Mouse (Mus musculus): Measurements from ENCODE around the gene Mpp3.

Mpp3 gene

DNA sequence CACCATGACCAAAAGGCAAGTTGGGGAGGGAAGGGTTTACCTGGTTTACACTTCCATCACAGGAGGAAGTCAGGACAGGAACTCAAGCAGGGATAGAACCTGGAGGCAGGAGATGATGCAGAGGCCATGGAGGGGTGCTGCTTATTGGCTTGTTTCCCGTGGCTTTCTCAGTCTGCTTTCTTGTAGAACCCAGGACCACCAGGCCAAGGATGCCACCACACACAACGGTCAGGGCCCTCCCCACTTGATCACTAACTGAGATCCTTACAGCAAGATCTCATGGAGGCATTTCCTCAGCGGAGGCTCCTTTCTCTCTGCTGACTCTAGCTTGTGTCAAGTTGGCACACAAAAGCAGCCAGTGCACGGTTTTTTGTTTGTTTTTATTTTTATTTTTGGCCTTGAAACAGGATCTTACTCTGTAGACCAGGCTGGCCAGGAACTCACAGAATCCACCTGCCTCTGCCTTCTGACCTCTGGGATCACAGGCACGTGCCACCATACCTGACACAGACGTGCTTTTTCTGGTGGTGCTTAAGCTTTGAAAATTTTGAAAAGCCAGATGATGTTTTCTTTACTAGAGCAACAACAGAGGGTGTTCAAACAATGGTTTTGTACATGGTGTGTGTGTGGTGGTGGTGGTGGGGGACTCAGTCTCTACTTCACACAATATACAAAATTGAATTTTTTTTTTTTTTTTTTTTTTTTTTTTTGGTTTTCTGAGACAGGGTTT, at the start of gene Mpp3:
Gene Mpp3, minus strand, starts transcription at position 375 of the 730 bp plus-strand sequence.
- DNase-seq (ENCODE audit: low read depth, low spot score), result no peak

DNA sequence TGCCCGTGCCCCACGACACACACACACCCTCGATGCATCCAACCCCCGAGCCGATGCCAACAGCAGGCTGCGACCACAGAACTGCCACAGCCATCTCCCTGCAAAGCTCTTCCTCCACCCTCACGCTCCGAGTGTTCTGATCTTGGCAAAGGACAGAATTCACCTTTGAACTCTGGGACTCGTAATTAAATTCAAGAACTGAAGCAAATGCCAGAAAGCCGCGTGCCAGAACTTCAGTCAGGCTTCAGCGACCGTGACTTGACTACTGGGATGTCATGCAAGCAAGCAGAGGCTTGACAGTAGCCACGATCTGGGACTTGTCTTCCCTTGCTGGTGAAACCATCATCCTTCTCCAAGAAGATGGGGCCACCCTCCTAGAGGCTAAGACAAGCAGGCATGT, 45.5 kb upstream of the Mpp3 start:
- no peak for DNase-seq (ENCODE audit: low read depth, low spot score)

- no peak for DNase-seq (ENCODE audit: low read depth, low spot score)
These were observed 44.5 kb upstream of the Mpp3 start for GRCm38 (mm10) chr11:102072729-102073128.

DNA sequence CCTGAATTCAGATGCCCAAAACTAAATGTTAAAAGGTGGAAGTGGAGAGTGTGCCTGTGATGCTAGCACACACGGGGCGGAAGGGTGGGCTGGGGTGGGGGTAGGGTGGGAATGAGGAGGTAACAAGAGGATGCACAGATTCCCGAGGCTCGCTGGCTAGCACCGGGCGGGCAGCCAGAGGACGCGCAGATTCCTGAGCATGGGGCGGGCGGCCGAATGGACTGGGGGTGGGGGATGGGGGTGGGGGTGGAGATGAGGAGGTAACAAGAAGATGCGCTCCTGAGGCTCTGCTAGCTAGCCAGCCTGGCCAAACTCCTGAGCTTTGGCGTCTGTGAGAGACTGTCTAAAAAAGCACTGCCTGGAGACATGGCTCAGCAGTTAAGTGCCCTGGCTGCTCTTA, 42.2 kb upstream of the Mpp3 start:
- no peak for DNase-seq (ENCODE audit: low read depth, low spot score)

- DNase-seq (ENCODE audit: low read depth, low spot score), result no peak
These were observed 41.4 kb upstream of the Mpp3 start for GRCm38 (mm10) chr11:102069633-102070032.

- no peak for DNase-seq (ENCODE audit: low read depth, low spot score)
These were observed 40.7 kb upstream of the Mpp3 start for GRCm38 (mm10) chr11:102068969-102069368.

- no peak for DNase-seq (ENCODE audit: low read depth, low spot score)
These were observed 34.8 kb upstream of the Mpp3 start for GRCm38 (mm10) chr11:102063076-102063475.

- no peak for DNase-seq (ENCODE audit: low read depth, low spot score)
These were observed 33.7 kb upstream of the Mpp3 start for GRCm38 (mm10) chr11:102061941-102062473.

- DNase-seq (ENCODE audit: low read depth, low spot score), result peak; percentile 72
These were observed 33.1 kb upstream of the Mpp3 start for GRCm38 (mm10) chr11:102061236-102061940.

- DNase-seq (ENCODE audit: low read depth, low spot score), result peak; percentile 26
These were observed 25.6 kb upstream of the Mpp3 start for GRCm38 (mm10) chr11:102053847-102054246.

DNA sequence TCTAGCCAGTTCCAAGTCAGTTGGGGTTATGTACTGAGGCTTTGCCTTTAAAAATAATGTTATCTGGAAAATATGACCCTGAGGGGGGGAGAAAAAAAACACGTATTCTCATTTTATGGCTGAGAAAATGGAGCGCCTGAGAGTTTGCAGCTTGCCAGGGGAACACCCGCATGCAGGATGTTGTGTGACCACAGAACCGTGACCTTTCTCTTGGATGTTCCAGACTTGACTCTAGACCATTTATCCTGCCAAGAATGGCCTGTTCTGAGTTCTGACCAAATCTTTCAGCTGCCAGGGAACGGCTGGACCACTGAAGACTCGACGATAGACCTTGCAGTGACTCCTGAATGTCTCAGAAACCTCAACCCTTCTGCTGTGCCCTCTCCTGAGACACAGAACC, 24.9 kb upstream of the Mpp3 start:
- DNase-seq (ENCODE audit: low read depth, low spot score), result no peak

GRCm38 (mm10) chr11:102052697-102053096, 24.4 kb upstream of the Mpp3 start:
- no peak for DNase-seq (ENCODE audit: low read depth, low spot score)

- DNase-seq (ENCODE audit: low read depth, low spot score), result no peak
These were observed 23.7 kb upstream of the Mpp3 start for GRCm38 (mm10) chr11:102051954-102052353.

GRCm38 (mm10) chr11:102051541-102051940, 23.3 kb upstream of the Mpp3 start:
- DNase-seq (ENCODE audit: low read depth, low spot score), result no peak

- no peak for DNase-seq (ENCODE audit: low read depth, low spot score)
These were observed 21.7 kb upstream of the Mpp3 start for GRCm38 (mm10) chr11:102049875-102050482.

DNA sequence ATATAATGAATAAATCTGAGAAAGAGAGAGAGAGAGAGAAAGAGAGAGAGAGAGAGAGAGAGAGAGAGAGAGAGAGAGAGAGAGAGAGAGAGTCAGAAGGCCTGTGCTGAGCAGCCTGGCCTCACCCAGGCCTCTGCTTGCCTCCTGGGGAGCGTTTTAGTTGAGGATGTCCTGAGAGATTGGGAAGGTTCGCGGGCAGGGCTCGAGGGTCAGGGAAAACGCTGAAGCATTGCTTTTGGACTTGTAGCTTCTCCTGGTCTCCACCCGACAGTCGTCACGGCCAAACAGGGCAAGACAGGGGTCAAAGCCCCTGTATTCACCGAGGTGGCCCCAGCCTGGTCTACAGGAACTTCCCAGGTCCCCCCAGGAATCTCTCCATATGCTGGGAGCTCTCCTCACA, 18.3 kb upstream of the Mpp3 start:
- DNase-seq (ENCODE audit: low read depth, low spot score), result no peak

DNA sequence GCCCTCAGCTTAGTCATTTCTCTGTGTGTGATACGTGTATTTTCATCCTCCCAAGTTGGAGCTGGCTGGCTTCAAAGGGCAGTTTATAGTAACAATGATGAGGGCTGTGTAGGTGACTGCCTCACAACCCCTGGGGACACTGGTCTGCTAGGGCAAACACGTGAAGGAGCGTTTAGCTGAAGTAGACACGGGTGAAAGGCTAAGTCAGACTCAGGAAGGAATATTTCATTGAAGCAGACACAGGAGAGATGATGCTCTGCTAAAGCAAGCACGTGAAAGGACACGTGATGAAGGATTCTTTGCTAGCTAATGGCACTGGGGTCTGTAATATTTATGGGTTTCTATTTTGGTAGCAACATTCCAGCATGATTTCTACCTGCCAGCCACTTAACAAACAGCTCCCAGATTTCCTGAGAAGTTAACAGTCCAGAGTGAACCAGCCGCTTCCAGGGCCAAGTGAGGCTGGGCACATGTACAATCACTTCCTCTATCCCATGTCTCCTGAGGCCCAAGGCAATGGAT, 16.5 kb upstream of the Mpp3 start:
- no peak for DNase-seq (ENCODE audit: low read depth, low spot score)

DNA sequence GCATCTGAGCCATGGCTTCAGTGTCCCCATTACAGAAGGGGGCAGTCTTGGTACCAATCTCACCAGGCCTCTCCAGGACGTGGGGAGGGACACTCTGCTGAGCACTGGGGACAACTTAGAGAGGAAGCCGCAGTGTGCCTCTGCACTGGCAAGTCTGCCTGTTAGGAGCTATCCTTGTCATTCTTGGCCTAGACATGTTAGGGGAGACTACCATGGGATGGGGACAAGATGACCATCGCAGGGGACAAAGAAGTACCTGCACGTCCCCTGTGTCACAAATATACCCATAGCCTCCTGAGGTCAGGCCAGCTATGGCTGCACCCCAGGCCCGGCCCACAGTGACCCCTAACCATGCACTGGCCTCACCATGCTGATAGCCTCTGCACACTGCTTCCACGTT, 15.1 kb upstream of the Mpp3 start:
- DNase-seq (ENCODE audit: low read depth, low spot score), result no peak

DNA sequence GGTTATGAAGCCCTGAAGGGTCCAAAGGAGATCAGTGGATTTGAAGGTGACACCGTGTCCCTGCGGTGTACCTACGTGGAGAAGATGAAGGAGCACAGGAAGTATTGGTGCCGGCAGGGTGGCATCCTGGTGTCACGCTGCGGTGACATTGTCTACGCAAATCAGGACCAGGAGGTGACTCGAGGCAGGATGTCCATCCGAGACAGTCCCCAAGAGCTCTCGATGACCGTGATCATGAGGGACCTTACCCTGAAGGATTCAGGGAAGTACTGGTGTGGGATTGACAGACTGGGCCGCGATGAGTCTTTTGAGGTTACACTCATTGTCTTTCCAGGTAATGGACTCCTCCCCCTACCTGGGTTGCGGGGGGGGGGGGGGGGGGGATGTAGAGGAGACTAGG, 14.7 kb upstream of the Mpp3 start:
- DNase-seq (ENCODE audit: low read depth, low spot score), result no peak

GRCm38 (mm10) chr11:102041350-102041949, 13.2 kb upstream of the Mpp3 start, which contains the start of gene Cd300lg:
TSS of gene Cd300lg (plus strand) at chr11:102041509.
- DNase-seq (ENCODE audit: low read depth, low spot score), result no peak

GRCm38 (mm10) chr11:102040646-102041045, 12.4 kb upstream of the Mpp3 start:
- no peak for DNase-seq (ENCODE audit: low read depth, low spot score)

DNA sequence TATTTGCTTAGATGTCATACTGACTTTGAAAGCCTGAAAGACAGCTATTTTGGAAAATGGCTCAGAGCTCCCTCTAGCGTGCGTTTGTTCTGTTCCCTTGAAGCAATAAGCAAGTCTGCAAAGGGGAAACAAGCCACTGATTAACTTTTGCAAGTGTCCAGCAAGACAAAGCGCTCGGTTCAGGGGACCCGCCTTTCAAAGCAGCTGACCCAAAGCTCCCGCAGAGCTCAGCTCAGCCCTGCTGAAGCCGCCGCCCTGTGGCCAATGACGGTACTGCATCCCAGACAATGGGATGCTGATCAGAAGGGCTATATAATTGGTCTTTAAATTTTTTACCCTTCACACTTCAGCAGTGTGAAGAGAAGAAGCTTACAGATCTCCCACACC, 11.9 kb upstream of the Mpp3 start:
- DNase-seq (ENCODE audit: low read depth, low spot score), result peak; percentile 74

All from embryo, embryonic 11.5 days (tissue).